Mouse (Mus musculus): ENCODE measurements at regions not wholly inside any gene's neighbourhood (a gene's known extent, or its start where the extent isn't known, plus 50 kb on each side); places are given as distances from the start of the nearest gene placed in this dataset.

DNA sequence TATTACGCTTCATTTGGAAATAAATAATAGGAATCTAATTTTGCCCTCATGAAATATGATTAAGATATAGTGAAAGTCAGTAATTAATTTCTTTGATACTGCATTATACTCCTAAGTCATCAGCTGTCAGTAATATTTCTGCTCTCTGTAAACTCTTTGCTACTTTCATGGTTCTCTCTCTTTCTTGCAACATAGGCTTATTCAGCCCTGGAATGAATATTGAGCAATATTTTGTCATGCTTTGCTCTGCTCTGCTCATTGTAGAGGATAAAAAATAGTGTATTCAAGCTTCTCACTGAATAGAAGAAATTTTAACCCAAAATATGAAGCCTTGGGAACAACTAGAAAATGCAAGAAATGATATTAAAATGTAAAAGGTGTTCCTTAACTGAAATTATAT is 306.1 kb upstream of the C030005K15Rik start:
- no peak for DNase-seq
- intact Hi-C loops (cut with DNase I), result no loop called here

DNA sequence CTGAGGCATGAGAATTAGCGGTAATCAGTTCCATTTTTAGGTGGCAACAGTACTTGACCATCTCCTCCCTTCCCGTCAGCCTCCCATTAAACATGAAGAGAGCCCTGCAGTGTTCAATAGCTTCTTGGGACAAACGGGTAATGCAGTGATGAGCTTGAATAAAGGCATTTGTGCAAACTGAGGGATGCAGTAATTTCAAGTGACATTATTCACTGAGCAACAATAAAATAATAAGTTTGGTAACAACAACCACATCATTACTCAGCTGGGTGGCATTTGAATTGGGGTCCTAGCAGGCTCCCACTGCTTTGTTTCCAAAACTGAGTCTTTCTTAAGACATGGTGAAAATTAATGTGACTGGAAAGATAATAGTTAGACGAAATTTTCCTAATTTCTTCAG is 315.2 kb upstream of the C030005K15Rik start:
- intact Hi-C loops (cut with DNase I), result no loop called here
- no peak for DNase-seq

DNA sequence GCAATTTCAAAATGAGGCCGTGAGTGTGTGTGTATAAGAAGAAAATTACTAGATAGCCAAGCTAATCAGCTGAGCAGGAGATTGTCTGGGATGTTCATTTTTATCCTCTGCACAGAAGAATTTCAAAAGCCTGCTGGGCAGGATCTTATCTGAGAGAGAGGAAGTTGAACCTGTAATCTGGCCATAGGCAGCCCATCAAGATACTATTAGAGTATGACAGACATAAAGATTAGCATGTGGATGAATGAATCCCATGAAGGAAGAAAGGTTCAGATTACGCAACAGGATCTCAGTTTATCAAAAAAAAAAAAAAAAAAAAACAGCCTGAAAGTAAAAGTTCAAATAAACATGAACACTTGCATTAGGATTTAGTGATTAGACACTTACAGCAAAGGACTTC is 317.3 kb upstream of the C030005K15Rik start:
- intact Hi-C loops (cut with DNase I), result no loop called here
- no peak for DNase-seq

DNA sequence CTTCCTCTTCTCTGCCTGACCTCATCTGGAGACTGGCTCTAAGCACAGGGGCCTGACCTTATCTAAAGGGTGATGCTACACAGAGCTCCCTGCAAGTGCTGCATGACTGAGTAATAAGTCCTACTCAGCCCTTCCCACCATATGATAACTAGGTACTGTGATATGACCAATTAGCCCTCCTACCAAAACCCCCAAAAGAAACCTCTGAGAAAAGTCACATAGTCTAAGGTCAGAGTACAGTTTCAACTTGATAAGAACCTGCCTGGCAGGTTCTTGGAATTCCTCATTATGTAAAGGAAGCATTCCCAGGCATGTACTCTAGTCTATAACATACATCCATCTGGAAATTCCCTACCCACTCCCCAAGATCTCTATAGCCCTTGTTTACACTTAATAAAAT is 318.0 kb upstream of the C030005K15Rik start:
- DNase-seq, result no peak
- intact Hi-C loops (cut with DNase I), result no loop called here

DNA sequence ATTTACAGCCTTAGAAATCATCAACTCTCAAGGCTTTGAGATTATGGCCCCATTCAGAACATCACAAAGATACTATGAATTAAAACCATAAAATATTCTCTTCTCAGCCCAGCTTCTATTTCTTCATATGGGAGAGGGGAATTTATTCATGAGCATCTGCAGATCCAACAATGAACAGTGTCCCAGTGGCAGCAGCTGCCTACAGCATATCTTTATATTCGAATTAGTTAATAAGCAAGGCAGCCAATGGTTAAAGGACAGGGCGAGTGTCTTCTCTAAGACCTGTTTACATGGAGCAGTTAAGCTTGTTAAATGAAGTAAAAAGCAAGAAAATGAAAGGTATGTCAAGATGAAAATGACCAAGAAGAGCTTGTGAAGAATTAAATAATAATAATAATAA is 346.9 kb upstream of the C030005K15Rik start:
- DNase-seq, result no peak
- intact Hi-C loops (cut with DNase I), result no loop called here

DNA sequence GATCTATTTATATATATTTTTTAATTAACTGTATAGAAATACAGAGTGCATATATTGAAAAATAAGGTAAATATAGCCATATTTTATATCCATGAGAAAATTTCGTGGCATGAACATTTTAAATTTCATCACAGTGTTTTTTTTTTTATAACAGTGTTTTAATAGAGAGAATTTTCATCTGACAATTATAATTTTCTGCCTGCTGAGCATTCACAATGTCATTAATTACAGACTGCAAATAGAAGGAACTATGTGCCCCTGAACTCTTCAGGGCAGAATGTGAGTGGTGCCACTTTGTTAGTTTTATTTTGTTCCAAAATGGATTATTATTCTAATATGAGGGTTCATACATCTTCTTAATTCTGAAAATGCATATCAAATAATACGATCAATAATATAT is 358.3 kb upstream of the C030005K15Rik start:
- no peak for DNase-seq
- intact Hi-C loops (cut with DNase I), result no loop called here

DNA sequence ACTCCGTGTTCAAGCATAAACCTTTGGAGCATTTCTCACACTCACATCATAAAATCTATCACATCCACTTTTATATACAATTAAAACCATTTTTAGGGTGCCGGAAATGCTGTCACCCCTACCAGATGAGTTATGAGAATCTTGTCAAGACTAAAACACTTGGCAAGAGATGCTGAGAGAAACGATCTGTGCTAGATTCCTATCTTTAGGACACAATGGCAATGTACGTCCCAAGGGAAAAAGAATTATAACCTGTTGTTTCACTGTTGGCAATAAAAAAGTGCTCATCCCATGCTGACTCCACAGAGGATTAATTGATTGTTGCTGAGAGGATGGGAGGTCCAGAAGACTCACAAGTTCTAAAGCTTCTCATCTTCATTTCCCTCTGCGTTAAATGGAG is 389.7 kb upstream of the C030005K15Rik start:
- DNase-seq, result no peak
- intact Hi-C loops (cut with DNase I), result no loop called here

DNA sequence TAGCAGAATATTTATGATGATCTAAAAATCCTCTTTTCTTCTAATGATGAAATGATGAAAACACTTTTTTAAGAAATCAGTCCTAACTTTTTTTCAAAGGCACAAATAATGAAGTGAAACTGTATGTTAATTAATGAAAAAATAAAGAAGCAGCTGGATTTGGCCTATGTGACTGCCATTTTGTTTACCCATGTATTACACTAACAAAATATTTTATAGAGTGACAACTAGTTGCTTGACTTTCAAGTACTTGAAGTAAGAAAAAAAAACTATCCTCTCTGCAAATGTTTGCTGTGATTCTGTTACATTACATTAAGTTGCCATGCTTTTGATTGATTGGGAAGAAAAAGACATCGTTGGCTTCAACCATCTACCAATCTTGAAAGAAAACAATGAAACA is 399.2 kb upstream of the C030005K15Rik start:
- intact Hi-C loops (cut with DNase I), result no loop called here

DNA sequence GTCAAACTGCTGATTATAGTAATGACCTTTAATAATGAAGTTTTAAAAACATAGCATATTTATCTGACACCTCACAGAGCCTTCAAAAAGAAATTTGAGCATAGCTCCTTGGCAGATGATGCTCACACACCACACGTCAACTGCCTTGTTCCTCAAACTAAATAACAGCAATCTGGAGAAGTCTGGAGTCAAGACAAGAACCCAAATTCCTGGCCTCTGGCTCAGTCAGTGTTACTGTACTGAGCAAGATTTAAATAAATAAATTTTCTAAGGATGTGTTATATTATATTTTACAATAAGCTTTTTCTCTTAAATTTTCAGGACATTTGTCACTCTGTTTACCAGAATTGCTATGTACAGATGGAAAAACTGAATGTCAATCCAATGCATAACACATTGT is 408.5 kb upstream of the C030005K15Rik start:
- intact Hi-C loops (cut with DNase I), result no loop called here
- no peak for DNase-seq

More for the DNA sequence above, 399.2 kb upstream of the C030005K15Rik start:
- DNase-seq, result no peak

DNA sequence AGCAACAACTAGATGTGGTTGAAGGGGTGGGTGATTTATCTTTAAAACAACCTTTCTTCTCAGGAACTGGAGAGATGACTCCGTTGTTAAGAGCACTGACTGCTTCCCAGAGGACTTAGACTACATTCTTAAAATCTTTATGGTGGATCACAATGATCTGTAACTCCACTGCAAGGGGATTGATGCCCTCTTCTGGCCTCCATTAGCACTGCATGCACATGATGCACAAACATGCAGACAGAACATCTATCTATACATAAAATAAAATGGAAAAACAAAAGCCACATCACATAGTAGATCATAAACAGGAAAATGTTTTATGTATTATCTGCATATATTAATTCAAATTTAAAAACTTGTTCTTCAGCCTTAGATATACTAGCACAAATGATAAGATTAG is 419.2 kb upstream of the C030005K15Rik start:
- intact Hi-C loops (cut with DNase I), result no loop called here

DNA sequence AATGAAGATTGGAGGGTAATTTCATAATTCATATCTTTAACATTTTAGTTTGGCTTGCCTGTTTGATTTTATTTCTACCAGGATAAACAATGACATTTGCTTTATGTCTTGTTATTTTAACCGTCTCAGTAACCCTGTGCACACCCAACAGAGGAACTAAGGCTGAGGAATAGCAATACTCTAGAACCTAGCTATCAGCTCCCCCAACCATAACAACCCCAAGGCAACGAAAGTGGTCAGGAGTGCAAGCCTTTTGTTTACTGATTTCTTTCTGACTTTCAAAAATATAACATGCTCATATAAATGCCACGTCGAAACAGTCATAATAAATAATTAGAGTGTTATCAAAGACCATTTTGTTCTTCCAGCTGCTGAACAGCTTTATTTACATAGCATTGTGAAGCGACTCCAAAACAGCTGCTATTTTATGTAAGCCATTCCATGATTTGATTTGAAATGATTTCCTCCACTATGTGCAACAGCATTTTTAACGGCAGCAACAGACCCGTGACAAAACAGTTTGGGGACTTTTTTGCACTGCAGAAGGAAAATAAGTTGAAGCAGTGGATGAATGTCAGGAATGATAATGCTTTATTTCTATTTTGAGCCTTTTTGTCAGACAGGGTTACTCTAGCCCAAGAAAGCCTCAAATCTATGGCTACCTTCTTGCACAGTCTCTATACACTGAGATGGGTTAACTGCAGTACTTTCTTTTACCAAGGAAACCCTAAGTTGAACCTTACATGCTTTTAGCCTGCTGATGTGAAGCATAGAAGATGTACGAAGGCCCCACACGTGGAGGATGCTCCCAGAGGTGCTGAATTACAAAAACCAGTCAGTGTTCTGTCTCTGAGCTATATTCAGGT is 420.7 kb upstream of the C030005K15Rik start:
- DNase-seq, result no peak
- intact Hi-C loops (cut with DNase I), result no loop called here

More for the DNA sequence above, 419.2 kb upstream of the C030005K15Rik start:
- DNase-seq, result no peak

DNA sequence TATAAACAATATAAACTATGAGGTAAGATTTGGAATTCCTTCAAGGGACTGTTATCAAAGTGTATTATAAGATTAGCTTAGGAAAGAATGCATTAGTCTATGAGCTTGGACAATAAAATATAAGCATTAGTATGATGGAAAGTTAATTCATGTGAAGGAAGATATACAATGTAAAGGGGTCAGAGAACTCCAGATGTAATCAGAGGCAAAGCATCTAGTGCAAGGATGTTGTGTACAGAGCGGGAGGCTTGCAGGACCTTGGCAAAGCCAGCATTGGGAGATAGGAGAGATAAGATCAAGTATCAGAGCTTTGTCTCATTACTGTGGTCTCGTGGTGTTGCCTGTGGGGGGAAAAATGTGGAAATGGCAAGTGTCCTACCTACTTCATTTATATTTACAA is 429.4 kb upstream of the C030005K15Rik start:
- no peak for DNase-seq
- intact Hi-C loops (cut with DNase I), result no loop called here

DNA sequence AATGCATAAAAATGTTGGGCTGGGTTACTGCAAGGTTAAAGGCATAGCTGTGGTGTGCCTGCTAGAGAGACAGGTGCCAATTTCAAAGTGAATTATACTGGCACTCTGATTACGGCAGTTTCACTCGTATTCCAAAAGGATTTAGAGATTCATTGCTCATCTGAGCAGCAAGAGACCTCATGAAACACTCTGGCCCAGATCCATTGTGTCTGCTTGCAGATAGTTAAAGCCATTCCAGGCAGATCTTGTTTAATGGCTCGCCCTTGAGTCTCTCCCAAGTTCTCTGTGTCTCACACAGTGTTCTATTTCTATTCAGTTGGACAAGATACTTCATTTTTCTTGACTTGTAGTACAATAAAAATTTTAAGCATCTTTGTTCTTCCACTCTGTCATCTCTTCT is 459.1 kb upstream of the C030005K15Rik start:
- peak; percentile 1 for DNase-seq
- intact Hi-C loops (cut with DNase I), result no loop called here

DNA sequence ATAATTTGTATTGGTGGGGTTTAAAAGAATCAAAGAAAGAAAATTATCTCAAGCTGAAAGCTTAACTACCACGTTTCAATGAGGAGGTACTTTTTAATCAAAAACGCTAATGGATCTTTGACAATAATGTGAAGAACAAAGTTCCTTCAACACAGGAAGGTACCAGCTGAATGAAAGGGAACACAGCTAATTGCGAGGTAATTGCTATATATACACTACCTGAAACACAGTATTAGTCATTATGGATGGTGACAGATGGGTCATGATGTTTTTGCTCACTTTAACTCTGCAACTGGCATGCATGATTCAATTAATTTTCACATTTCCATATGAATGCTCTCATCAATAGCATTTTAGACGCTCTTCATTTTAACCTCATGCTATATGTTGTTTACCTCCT is 470.3 kb upstream of the C030005K15Rik start:
- DNase-seq, result no peak
- intact Hi-C loops (cut with DNase I), result no loop called here

DNA sequence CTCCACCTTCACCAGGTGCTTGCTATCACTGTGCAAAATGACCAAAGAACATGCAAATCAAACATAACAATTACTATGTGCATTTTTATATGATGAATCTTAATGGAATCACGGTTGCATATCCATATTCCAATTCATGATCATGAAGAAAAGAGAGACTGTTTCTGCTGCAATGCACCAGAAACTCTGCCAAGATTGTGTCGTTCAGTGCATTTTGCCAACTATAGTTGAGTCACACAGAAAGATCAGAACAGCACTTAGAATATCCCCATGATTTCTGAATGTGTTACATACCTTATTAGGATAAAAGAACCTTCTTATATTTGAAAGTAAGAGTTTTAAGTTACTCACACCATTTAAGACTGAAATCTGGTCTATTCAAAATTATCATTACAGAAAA is 483.7 kb upstream of the C030005K15Rik start:
- no peak for DNase-seq
- intact Hi-C loops (cut with DNase I), result no loop called here

DNA sequence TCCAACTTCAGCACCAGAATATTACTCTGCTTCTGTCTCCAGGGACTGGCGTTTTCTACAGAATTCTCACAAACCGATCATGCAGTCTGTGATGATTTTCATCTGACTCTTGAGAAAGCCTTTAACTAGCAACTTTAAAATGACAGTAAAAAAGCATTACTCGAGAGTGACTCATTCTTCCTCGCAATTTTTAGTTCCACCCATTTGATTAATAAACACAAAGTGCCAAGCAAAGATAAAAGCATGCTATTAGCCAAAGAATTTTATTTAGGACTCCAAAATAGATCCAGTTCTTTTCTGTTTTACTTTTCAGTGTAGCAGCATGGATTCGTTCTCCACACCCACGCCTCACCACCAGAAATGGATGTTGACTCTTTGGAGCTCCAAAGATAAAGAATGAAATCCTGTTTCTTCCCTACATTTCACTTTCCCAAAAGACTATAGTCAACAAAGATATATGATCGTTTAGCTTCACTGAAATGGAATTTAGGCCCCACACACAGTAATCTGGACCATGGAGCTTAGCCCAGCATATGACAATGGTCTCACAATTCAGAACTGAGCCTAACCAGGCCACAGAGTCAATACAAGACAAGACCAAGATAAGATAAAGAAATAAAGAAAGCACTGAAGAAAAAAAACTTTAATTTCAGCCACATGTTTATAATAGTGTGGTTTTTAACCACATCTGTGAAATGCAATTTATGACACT is 486.5 kb upstream of the C030005K15Rik start:
- DNase-seq, result no peak
- intact Hi-C loops (cut with DNase I), result no loop called here

DNA sequence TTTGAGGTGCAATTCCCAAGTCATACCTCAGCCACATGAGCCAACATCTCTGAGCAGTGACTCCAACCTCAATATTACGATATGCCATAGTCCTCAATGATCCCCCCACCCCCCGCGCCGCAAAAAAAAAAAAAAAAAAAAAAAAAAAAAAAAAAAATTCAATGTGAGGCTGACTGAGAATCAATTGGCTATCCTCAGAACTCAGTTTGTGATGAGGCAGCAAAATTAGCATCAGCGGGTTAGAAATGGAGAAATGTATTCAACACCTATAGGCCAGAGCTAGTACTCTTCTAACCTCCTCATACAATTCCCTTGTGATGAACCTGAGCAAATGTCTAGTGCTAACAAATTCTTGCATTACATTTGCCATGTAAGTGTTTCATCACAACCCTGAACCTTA is 504.5 kb upstream of the C030005K15Rik start:
- no peak for DNase-seq
- intact Hi-C loops (cut with DNase I), result no loop called here

DNA sequence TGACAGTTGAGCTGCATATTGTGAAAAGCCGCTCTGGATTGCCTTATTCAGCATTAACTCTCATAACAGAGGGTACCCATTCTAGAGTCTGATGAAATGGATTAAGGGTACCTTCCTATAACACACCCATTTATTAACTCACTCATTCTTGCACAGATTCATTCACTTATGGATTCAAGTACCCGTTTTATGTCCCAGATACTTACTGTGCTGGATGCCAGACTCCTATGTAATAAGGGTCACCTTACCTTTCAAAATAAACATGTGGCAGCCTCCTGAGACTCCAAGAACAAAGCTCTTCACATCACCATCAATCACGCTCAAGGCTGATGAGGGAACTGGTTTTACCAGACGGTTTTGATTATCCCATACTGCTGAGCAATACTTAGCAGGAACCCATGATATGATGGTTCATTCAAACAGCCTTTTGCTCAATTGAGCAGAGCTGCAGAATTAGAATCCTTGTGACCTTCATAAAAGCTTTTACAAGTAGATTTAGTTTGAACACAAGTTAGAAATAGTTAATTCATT is 505.2 kb upstream of the C030005K15Rik start:
- intact Hi-C loops (cut with DNase I), result no loop called here
- no peak for DNase-seq

DNA sequence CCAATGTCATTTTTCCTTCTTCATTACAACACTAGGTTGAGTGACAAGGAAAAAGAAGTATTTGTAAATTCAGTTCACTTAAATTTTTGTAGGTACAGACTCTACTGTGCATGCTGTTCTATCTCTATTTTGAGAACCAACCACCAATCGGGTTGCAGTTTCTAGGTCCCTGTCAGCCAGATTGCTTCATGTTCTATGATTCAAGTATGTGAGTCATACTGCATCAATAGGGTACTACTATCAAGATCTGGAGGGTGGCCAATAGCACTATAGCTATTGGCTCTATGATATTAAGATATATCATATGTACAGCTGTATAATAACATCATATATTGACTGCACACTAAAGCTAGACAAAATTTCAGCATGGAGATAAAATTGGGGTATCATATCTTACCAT is 521.8 kb upstream of the C030005K15Rik start:
- intact Hi-C loops (cut with DNase I), result no loop called here
- DNase-seq, result no peak

DNA sequence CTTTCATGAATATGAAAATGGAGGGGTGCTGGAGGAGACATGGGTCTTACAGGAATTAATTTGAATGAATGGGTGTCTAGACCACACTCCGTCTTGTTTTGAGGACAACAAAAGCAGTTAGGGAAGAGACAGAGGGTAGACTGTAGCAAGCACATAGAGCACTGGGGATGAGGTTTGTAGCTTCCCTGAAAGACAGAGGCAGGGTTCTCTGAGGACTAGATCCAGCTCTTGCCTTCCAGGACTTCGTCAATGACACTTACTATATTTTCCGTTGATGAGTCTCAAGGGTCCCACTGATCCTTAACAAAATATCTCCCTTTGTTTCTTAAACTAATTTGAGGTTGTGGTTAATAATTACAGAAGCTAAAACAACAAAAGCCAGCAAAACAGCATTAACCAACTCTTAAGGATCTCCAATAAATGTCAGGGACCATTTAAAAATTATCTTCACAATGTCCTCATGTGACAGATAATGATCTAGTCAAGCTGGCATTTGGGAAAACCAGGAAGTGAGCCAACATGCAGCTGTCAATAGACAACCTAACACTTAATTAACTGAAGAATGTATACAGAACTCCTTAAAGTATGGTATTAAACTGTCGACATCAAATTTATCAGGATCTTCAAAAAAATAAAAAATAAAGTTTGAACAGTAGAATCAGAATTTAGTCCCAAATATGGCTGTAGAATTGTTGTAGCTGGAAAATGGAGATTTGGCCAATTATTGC is 531.6 kb upstream of the C030005K15Rik start:
- intact Hi-C loops (cut with DNase I), result no loop called here

DNA sequence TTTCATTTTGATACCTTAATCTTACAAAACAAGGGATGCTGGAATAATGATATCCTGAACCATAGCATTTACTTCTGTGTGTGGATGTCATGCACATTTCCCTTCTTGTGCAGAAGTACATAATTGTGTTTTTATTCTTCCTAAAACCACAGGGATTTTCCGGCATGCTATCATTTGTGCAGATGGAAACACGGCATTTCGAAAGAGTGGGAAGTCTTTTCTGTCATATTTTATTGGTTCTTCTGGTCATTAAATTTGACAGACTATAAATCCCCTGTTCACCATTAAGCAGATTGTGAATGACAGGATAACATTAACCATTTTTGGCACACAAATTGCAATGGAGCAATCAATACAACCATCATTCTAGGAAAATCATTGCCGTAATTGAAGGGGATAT is 532.7 kb upstream of the C030005K15Rik start:
- DNase-seq, result no peak
- intact Hi-C loops (cut with DNase I), result no loop called here

More for the DNA sequence above, 531.6 kb upstream of the C030005K15Rik start:
- no peak for DNase-seq
